Mouse (Mus musculus) right cerebral cortex, postnatal 14 days (tissue): Measurements from ENCODE around the gene Prkce.
A peak's percentile ranks its signal among the peaks of the same experiment; 100 is the strongest.

ENCODE experiments used
- DNase-seq: peaks from one replicate; pipeline ENCODE4 v3.0.0; 2022

Prkce gene

DNA sequence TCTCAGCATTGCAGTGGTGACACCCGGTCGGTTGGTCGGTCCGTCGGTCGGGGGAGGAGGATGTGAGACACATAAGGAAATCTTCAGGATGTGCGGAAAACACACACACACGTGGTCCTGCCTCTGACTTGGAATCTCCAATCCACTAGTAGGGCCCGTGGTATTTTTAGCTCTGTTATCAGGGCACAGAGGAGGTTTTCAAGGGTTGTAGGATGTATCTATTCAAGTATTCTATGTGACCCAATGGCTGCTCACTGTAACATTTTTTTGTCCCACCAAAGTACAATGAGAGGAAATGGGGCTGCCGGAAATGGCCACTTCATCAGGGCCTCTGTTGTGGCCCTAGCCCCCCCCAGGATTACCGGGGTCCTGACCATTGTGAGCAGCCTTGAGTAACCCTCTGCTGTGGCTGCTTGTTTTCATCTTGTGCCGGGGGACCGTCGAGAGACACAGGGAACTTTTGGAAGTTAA lies 135.3 kb downstream of the Prkce start:
- DNase-seq: no peak

DNA sequence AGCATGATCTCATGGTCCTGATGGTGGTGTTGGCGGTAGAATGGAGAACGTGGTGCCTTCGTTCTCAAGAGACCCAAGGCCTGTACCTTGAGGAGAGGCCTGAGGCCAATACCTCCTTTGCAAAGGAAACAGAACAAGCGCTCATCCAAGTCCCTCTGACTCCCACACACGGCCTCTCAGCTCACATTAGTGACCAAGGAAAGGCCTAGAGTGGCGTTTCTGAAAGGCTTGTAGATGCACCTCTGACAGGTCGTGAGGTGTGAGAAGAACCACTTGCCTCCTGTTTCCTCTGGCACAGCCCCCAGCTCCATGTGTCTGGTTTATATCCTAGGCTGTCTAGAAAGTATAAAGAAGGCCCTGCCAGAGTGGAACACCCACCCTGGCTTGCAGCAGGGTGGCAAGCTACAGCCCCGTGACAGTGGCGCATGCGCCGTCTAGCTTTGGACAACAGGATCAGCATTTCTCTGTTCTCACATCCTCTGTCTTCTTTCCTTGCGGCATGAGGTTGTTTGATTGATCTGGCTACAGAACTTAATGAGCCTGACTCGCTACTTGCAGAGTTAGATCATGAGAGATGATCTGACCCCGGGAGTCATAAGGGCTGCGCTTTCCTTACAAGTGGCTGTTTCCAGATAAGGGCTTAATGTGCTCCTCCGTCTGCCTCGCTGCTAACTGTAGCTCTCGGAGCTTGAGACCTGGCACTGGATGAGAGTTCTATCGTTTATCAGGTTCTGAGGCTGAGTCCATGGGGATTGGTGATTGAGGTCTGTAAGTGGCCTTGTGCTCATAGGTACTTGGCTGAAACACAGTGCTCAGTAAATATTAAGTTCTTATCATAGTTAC lies 136.0 kb downstream of the Prkce start:
- no peak for DNase-seq

DNA sequence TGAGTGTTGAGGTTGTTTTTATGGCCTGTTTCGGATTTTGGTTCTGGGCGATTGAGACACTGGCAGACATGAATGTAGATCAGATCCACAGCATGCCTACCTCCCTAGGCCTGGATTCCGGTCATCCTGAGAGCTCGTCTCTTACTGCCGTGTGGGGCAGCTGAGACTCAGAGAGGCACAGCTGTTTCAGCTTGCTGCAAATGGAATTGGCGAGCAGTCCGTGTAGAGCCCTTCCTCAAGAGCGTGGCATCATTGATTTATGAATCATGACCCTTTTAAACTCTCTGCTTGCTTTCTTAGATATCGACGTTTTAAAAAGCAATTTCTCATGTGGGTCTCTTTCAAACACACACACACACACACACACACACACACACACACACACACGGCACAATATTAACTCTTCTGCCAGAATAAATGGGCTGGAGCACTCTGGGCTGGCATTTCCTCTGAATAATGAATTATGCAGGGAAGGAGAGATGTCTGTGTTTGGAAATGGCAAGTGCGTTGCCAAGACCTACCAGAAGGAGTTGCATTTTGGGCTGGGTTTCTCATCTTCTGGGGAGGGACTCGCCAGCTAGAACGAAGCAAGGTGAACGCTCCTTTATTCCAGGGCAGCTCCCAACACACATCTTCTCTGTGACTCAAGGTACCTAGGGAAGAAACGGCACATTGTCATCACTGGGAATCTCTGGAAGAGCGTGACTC lies 137.5 kb downstream of the Prkce start:
- no peak for DNase-seq

DNA sequence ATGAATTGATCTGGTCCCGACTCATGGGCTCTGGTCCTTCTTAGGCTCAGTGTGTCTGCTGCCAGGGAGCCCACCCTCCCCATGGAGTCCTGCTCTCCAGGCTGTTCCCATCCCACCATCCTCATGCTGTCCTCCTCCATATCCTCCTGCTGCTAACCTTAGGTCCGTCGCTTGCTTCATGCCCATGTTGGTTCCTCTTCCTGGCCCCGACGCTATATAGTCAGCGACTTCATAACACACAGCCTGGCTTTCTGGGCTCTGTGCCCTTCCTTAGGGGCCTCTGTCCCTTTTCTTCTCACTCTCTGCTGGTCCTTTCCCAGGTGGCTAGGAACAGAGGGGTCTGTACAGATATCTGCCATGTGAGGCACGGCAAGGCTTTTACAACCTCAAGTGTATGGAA lies 138.6 kb downstream of the Prkce start:
- DNase-seq: no peak

DNA sequence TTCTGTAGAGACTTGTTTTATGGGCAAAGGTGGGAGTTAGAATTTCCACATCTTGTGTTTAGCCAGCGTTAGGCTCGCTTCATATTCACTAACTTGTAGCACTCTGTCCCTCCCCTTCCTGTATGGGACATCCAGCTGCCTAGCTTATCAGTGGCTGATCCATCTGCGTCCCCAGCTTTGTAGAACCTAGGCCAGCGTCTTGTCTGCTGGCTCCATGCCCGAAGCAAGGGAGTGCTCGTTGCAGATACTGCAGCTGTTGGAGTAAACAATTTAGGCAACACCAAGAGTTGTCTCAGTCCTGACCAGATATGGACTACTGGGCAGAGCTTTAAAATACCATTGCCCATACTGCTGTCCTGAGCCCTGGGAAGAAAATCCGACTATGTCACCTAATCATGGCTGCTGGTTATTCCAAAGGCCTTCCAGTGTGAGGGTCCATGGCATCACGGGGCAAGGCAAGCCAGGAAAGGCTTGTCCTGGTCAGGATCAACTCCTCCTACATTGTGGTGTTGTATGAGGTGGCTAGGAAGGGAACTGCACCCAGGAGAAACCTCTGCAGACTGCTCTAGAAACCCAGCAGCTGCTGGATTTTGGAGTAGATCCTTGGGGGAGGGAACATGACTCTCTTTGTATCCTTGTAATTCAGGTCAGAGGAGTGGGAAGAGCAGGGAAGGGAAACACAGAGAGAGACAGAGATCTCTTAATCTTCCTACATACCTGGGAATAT lies 146.0 kb downstream of the Prkce start:
- no peak for DNase-seq

DNA sequence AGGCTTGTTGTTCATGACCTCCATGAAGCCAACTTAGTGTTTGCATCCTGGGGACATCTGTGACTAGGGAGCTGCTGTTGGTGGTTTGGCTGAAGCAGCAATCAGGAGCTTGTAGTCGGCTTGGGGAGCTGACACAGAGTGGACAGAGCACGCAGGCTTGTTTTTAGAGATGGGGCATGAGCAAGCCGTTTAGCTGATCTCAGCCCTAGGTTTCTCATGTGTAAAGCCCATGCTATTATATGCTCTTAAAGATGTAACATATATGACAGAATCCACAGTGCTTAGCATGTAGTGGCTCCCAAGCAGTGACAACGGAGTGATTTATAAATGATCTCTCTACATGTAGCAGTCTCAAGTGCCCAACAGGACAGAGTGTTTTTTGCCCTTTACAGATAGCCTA lies 148.3 kb downstream of the Prkce start:
- DNase-seq: no peak

DNA sequence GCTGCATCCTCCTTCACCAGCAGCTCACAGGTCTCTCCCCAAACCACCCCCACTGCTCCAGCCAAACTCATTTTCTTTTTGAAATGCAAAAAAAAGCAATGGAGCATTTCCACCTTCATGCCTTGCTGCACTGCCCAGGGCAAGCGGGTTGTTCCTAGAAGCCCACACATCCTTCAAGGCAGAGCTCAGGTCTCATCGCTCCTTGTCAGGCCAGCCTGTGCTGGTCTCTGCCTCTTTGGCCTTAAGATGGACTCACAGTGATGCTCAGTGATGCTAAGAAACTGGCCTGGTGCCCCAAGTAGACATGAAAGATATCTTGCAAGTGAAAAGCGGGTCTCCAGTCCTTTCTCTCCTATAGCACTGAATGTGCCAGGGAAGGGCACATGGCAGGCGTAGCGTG lies 149.2 kb downstream of the Prkce start:
- DNase-seq: no peak

DNA sequence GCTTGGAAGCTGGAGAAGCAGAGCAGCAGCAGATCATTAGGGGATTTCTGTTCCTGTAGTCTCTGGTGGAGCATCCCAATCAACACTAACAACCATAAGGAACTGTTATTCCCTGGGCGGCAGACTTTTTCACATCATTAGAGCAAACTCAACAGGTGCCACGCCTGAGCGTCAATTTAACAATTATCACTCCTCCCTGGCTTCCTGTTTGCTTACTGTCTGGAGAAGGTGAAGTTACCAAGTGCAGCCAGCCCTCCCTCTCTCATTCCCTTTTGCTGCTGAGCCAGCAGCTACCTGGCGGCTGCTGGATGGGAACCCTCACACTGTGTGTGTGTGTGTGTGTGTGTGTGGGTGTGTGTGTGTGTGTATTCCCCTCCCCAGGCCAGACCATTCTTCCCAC lies 149.6 kb downstream of the Prkce start:
- DNase-seq: no peak

DNA sequence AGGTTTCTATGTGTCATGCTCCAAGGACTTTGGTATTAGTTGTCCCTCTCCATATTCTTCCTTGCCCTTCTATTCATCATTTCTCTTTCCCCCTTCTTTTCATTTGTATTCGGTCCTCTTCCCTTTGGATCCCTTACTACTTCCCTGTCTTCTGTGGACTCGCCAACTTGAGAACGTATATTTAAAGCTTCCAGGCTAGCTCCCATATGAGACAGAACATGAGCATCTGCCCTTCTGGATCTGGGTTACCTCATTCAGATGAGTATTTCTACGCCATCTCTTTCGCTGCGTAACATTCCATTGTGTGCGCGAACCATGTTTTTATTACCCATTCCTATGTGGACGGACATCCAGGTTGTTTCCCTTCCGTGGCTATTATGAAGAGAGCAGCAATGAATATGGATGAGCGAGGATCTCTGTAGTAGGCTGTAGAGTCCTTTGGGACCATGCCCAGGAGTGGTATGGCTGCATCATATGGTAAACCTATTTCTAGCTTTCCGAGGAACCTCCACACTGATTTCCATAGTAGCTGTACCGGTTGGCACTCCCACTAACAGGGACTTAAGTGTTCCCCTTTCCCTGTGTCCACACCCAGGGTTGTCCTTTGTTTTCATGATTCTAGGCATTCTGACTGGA lies 152.5 kb downstream of the Prkce start:
- DNase-seq: peak; percentile 37

DNA sequence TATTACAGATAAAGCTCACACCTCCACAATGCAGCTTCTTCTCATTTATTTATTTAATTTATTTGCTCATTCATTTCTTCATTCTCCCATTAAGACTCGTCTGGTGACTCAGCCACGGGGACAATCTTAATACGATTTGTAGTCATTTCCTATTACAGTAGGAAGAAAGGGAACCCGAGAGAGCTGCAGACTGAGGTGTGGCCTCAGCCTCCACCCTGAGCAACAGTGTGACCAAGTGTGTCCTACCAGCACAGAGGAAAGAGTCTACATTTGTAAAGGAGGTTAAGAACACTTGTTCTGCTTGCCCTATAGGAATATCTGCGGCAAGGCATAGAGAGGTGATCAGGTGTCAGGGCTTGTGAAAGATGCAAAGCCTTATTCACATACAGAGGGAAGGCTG lies 155.3 kb downstream of the Prkce start:
- DNase-seq: no peak

DNA sequence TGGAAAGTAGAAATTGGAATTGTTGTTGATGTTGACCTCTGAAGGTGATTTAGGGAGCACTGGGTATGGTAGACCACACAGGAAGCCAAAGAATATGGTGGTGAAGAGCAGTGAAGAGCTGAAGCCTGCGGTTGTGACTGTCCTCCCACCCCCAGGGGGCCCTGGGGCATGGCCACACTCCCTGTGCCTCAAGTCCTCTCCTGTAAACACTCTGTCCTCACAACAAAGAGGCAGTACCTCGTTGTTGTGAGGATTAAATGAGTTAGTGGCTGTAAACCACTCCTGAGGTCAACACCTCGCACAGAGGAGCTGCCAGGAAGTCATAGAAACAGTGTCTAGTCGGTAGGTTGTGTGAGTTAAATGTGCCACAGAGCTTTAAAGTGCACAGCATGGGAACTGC lies 155.7 kb downstream of the Prkce start:
- DNase-seq: no peak

DNA sequence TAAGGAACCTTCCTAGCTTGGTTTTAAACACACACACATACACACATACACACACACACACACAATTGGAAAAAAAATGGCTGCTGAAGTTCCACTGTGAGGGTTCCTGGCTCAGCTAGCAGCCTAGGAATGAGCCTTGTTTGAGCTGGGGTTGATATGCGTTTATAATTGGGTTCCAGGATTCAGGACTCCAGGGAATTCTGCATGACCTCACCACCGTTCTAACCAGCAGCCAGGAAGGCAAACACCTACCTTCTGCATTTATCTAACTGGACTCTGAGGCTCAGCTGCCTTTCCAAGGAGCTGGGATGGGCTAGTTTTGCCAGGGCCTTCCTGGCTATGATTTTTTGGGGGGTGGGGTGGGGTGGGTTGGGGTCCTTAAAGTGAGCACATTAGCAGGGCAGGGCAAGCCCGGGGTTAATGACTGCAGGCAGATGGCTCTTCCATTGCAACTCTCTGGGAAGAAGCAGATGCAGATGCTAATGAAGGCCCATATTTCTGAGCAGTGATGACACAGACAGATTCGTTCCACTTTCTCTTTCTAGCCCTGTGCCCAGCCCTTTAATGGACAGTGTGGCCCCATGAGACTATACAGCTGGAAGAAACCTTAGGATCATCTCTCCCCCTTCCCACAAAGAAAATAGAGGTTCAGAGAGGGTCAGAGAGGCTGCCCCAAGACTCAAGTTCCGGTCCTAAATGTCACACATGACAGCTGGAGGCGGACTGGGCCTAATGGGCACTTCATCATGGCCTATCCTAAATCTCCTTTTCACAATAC lies 156.5 kb downstream of the Prkce start:
- DNase-seq: no peak

DNA sequence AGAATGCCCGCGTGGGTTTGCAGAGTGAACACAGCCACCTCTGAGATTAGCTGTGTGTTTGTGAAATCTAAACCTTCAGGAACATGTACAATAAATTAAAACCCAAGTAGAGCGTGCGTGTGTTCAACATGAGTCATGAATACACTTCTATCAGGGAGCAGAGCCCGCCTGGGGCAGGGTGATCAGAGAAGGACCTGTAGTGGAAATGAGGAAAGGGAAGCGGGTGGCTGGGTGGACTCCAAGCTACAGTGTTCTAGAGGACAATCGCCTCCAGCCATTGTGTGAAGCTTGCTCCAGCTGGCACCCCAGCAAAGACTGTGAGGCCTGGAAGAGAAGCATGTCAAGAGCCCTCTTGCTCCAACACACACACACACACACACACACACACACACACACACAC lies 157.2 kb downstream of the Prkce start:
- DNase-seq: no peak

DNA sequence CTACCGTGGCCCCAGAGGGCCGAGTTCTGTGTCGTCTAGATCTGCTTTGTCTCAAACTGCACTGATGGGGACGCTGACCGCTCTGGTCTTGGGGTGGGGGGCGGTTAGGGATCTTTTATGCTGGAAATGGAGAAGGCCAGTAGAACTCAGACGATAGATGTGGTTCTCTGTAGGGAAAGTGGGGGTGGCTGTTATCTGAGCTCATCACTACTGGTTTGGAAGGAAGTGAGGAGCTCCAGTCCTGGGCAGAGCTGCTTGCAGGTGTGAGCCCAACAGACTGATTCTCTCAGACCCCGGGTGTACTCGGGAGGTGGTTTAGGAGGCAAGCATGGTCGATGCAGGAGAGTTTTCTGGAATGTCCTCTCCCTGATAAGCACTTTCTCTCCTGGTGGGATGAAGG lies 157.7 kb downstream of the Prkce start:
- no peak for DNase-seq

DNA sequence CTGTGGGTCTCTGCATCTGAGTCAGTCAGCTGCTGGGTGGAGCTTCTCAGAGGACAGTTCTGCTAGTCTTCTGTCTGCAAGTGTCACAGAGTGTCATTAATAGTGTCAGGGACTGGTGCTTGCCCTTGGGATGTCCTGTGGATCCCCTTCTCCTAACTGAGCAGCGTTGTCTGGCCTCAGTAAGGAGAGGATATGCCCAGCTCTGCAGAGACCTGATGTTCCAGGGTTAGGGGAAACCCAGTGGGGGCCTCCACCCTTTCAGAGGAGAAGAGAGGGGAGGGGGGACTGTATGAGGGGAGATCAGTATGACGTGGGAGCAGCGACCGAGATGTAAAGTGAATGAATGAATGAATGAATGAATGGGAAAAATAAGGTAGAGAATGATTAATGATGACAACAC lies 160.4 kb downstream of the Prkce start:
- DNase-seq: no peak

DNA sequence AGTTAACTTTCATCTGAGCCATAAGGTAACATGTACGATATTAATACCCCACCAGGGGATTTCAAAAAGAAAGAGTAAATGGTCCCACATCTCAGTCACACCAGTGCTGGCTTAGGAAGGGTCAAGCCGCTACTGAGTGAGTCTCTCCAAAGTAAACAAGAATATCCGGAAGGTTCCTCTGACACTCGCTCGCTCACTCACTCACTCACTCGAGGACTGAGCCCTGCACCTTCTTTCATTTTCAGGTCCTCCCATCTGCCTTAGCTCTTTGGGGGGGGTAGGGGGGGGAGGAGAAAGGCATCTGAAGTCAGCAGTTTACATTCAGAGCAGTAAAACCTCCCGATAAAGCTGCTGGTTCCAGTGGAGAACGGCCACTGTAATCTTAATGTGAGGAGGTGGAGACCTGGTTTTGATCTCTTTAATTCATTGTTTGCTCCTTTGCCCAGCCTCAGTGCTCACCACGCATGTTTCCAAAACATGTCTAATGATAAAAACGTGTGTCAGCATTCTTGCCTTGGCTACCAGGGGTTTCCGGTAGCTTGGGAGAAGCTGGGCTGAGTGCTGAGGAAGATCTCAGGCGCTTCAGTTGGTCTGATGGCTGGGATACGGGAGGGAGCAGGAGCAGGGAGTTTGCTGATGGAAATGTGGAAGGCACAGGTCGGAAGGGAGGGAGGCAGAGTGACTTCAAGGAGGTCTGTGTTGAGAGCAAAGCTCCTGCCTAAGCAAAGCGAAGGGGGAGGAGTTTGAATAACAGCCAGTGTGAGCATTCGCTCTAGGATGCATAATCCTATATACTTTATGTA lies 161.9 kb downstream of the Prkce start:
- DNase-seq: no peak

DNA sequence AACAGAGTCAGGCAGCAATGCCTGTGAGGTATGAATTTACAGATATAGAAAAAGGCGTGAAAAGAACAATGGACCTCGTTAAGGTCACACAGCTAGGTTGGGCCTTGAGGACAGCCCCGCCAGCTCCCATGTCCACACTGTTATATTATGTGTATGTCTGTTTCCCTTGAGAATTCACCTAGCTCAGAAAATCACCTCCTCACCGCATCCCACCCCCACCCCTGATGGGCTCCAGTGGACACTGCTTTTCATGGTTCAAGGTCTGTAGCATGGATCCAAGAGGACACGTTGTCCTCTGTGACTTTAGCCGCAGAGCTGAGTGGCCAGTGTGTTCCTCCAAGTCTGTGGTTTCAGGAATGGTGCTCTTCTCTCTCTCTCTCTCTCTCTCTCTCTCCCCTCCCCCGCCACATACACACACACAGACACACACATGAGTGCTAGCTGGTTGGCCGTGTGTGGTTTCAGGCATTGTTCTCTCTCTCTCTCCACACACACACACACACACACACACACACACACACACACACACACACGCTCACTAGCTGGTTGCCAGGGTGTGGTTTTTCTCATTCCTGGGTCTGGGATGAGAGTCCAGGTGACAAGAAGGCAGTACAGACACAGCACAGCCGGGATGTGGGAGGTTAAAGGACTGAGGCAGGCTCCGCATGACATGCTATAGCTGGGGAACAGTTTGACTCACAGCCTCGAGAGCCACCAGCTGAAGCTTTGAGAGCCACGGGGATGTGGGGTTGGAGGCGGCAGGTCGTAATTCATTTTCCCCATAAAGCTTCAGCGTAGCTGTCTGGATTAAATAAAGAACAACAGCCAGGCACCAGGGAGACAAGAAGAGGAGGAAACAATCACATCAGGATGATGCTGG lies 162.7 kb downstream of the Prkce start:
- no peak for DNase-seq

DNA sequence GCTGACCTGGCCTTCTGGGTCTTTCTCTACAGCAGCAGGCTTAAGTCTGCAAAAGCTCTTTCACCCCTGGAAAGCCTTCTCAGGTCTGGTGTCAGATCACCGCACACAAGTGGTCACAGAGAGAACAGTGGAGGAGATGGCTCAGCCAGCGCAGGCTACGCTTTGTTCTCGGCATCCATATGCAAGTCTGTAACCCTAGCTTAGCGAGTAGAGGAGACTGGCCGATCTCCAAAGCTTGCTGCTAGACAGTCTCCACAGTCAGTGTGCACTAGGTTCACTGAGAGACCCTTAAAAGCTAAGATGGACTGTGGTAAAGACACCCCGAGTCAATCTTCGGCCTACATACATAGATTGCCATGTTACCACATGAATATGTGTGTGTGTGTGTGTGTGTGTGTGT lies 164.2 kb downstream of the Prkce start:
- no peak for DNase-seq

DNA sequence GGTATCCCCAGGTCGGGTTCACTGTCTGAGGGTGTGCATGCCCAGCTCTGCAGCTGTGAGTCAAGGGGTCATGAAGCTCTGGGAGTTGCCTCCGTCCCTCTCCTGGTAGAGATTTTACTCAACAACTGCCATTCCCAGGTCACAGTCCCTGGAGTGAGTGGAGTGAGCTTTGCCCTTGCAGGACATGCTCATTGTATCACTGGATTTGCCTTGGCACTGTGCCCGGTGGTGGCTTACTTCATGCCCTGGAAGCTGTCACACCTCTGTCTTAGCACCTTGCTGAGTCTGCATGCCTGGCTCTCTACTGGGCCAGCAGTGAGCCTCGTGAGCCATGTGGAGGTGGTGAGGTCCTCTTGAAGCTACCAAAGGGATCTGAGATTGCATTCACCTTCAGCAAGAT lies 167.4 kb downstream of the Prkce start:
- no peak for DNase-seq

DNA sequence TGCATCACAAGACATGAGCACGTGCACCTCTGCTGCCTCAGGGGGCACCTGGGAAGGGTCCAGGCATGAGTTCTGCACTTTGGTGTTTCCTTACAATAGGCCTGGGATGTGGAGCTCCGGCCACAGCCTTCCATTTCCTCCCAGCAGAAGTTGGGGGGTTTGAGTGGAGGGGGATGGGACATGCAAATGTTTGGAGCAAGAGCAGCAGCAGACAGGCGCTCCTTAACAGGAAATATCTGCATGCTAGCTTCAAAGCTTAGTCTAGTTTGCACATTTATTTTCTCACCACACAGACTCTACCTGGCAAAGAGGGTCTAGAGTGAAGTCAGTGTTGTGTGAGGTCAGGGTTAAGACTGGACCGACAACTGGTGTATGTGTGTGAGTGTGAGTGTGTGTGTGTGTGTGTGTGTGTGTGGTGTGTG lies 169.1 kb downstream of the Prkce start:
- no peak for DNase-seq

DNA sequence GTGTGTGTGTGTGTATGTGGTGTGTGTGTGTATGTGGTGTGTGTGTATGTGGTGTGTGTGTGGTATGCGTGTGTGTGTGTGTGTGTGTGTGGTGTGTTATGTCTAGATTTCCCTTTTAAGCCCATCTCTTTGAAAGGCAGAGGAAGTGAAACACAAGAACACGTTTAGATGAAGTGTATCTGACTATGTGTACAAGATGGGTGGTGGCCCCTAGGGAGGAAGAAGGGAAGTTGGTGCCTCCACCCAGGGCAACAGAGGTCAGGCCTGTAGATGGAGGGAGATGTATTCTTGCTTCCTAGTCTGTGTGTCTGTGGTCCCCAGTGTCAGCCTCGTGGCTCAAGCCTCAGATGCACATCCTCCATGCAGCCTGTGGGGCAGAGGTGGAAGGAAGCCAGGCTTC lies 169.5 kb downstream of the Prkce start:
- no peak for DNase-seq
